Mouse (Mus musculus) liver, embryonic 14.5 days (tissue): ENCODE measurements around the gene Pald1.

Experiments
- CTCF ChIP-seq: IDR thresholded peaks from 2 replicates; pipeline ENCODE4 v1.5.1; 2016; ENCODE audit warnings: antibody characterized with exemption, low read depth, control low read depth
- EP300 ChIP-seq: IDR thresholded peaks from 2 replicates; pipeline ENCODE4 v1.6.1; 2016; ENCODE audit warnings: antibody characterized with exemption, low read depth

GRCm38 (mm10) chr10:61290479-61290878 is 92.9 kb downstream of the Pald1 start:
- TF ChIP-seq CTCF (no peak), EP300 (no peak)
